Mouse (Mus musculus): ENCODE measurements at regions not wholly inside any gene's neighbourhood (a gene's known extent, or its start where the extent isn't known, plus 50 kb on each side); places are given as distances from the start of the nearest gene placed in this dataset.

- 25% methylated on average over 1 of the region's 1 CpGs for WGBS
- DNase-seq (ENCODE audit: low spot score): peak; percentile 1
- Histone ChIP-seq H3K36me3 (ENCODE audit: insufficient read depth, low read length) (no peaks in the 10 kb centered on the region), H3K27me3 (ENCODE audit: insufficient read depth, low read length) (no peaks in the 10 kb centered on the region), H3K4me3 (ENCODE audit: low read depth, low read length) (no peak overlapping the region), H3K27ac (ENCODE audit: low read depth, low read length) (no peak overlapping the region), H3K4me1 (ENCODE audit: insufficient read depth, low read length) (no peaks in the 10 kb centered on the region), H3K4me2 (ENCODE audit: low read depth, low read length, poor library complexity, severe bottlenecking) (no peak overlapping the region), H3K9ac (replicated peaks; ENCODE audit: low read length, poor library complexity, severe bottlenecking) (no peak overlapping the region), H3K9me3 (ENCODE audit: low read length) (no peaks in the 10 kb centered on the region)
- no peak for TF ChIP-seq CTCF (IDR thresholded peaks at IDR 0.05)
- no peak for ATAC-seq (ENCODE audit: low FRiP score)
These were observed 165.4 kb upstream of the Pet2 start for GRCm38 (mm10) chrX:89574913-89575312.

- Histone ChIP-seq H3K4me1 (ENCODE audit: insufficient read depth, low read length) (no peaks in the 10 kb centered on the region), H3K27ac (ENCODE audit: low read depth, low read length) (no peak overlapping the region), H3K27me3 (ENCODE audit: insufficient read depth, low read length) (no peaks in the 10 kb centered on the region), H3K36me3 (ENCODE audit: insufficient read depth, low read length) (no peaks in the 10 kb centered on the region), H3K9ac (replicated peaks; ENCODE audit: low read length, poor library complexity, severe bottlenecking) (no peak overlapping the region), H3K9me3 (ENCODE audit: low read length) (no peaks in the 10 kb centered on the region), H3K4me3 (ENCODE audit: low read depth, low read length) (no peak overlapping the region), H3K4me2 (ENCODE audit: low read depth, low read length, poor library complexity, severe bottlenecking) (no peak overlapping the region)
- peak; percentile 13 for DNase-seq (ENCODE audit: low spot score)
- no peak for TF ChIP-seq CTCF (IDR thresholded peaks at IDR 0.05)
- no peak for ATAC-seq (ENCODE audit: low FRiP score)
These were observed 149.8 kb upstream of the Pet2 start for GRCm38 (mm10) chrX:89559318-89559717.

Measured in midbrain, postnatal 0 days (tissue).